Mouse (Mus musculus) midbrain, postnatal 0 days (tissue): ENCODE results near the gene Birc2. TPM values are rescaled to one million over a fixed set of nuclear protein-coding genes. Genes with fewer than 3 reads are reported as not detected.

Experiments used
- ATAC-seq: fragments of 200-750 bp; cut with Nextera tagmentation; 2 replicates; pipeline ENCODE4 v1.8.0; 2017; ENCODE audit warnings: moderate number of reproducible peaks, mild to moderate bottlenecking, moderate TSS enrichment, moderate library complexity; ENCODE audit not compliant: low FRiP score
- DNase-seq: peaks from one replicate; pipeline ENCODE4 v3.0.0-alpha.2; 2015; ENCODE audit warnings: low spot score
- H3K27ac ChIP-seq: fragments of 300-500 bp; sonication (generic); 2 replicates; pipeline ENCODE4 v1.5.1; 2014; ENCODE audit warnings: low read depth, mild to moderate bottlenecking, low read length, mixed read lengths
- H3K27me3 ChIP-seq: fragments of 300-500 bp; sonication (generic); 2 replicates; pipeline ENCODE4 v1.6.1; 2014; ENCODE audit warnings: low read length, control low read depth, mixed read lengths; ENCODE audit not compliant: insufficient read depth
- H3K36me3 ChIP-seq: fragments of 300-500 bp; sonication (generic); 2 replicates; pipeline ENCODE4 v1.6.1; 2014; ENCODE audit warnings: low read length, control low read depth, mixed read lengths; ENCODE audit not compliant: insufficient read depth
- H3K4me1 ChIP-seq: fragments of 300-500 bp; sonication (generic); 2 replicates; pipeline ENCODE4 v1.6.1; 2014; ENCODE audit warnings: mild to moderate bottlenecking, control low read depth, antibody characterized with exemption, low read length, mixed read lengths; ENCODE audit not compliant: insufficient read depth
- H3K4me2 ChIP-seq: fragments of 300-500 bp; sonication (generic); 2 replicates; pipeline ENCODE4 v1.6.1; 2014; ENCODE audit warnings: low read depth, mild to moderate bottlenecking, low read length, mixed read lengths; ENCODE audit not compliant: poor library complexity, severe bottlenecking
- H3K4me3 ChIP-seq: fragments of 300-500 bp; sonication (generic); 2 replicates; pipeline ENCODE4 v1.5.1; 2014; ENCODE audit warnings: low read depth, mild to moderate bottlenecking, low read length, moderate library complexity
- H3K9ac ChIP-seq: fragments of 300-500 bp; sonication (generic); replicated peaks from 2 replicates; pipeline ENCODE4 v1.6.1; 2014; ENCODE audit warnings: mild to moderate bottlenecking, low read length, moderate library complexity, mixed read lengths; ENCODE audit not compliant: poor library complexity, severe bottlenecking
- H3K9me3 ChIP-seq: fragments of 300-500 bp; sonication (generic); 2 replicates; pipeline ENCODE4 v1.6.1; 2016; ENCODE audit warnings: low read length, control low read depth
- CTCF ChIP-seq: IDR thresholded peaks from 2 replicates; pipeline ENCODE4 v1.5.1; 2016; ENCODE audit warnings: antibody characterized with exemption, mild to moderate bottlenecking
- WGBS: fragments of 180-500 bp; shearing (Covaris S2); extraction: QIAGEN DNeasy Blood & Tissue Kit; methylation state at CpG from one replicate; pipeline ENCODE4 v1.1.7; 2014; 5-methylcytosine and 5-hydroxymethylcytosine counted together
- polyA plus RNA-seq: library from polyadenylated mRNA; unstranded; fragments of >200 nt; fragmentation: Nextera tagmentation; extraction: Ambion mirVana; gene quantifications from 2 replicates; pipeline ENCODE4 v1.2.1, GENCODE M21; 2015
- total RNA-seq: library from RNA; depleted of rRNA; stranded (reverse); fragments of >200 nt; gene quantifications from 2 replicates; pipeline ENCODE4 v1.2.3, GENCODE M21; 2014

Gene Birc2
- total and polyA plus RNA-seq, 2 experiments from 2014 or later: 28.0 to 37.7 TPM

GRCm38 (mm10) chr9:7822758-7823157 lies 14.1 kb downstream of the Birc2 start:
- H3K4me3 ChIP-seq: no peak overlapping the region
- H3K4me1 ChIP-seq: no peaks in the 10 kb centered on the region
- TF ChIP-seq CTCF: peak; percentile 53
- no peaks in the 10 kb centered on the region for H3K27me3 ChIP-seq
- no peaks in the 10 kb centered on the region for H3K9me3 ChIP-seq
- DNase-seq: peak; percentile 10
- no peak for ATAC-seq
- H3K36me3 ChIP-seq: peaks cover 20% of the 10 kb centered on the region
- no peak overlapping the region for H3K4me2 ChIP-seq
- WGBS: 82% methylated on average over 3 of the region's 3 CpGs
- no peak overlapping the region for H3K9ac ChIP-seq
- no peak overlapping the region for H3K27ac ChIP-seq

- Histone ChIP-seq H3K9me3 (no peaks in the 10 kb centered on the region), H3K27me3 (no peaks in the 10 kb centered on the region), H3K27ac (no peak overlapping the region), H3K4me3 (no peak overlapping the region), H3K9ac (no peak overlapping the region), H3K4me1 (no peaks in the 10 kb centered on the region), H3K36me3 (no peaks in the 10 kb centered on the region), H3K4me2 (no peak overlapping the region)
- ATAC-seq (no peak), DNase-seq (no peak)
- no peak for TF ChIP-seq CTCF
- WGBS: 63% methylated on average over 4 of the region's 5 CpGs
These were observed 31.8 kb downstream of the Birc2 start for GRCm38 (mm10) chr9:7805101-7805506.

GRCm38 (mm10) chr9:7798555-7798954 lies 38.3 kb downstream of the Birc2 start:
- H3K4me3 ChIP-seq: no peak overlapping the region
- no peaks in the 10 kb centered on the region for H3K27me3 ChIP-seq
- H3K4me2 ChIP-seq: no peak overlapping the region
- H3K27ac ChIP-seq: no peak overlapping the region
- no peaks in the 10 kb centered on the region for H3K36me3 ChIP-seq
- H3K4me1 ChIP-seq: no peaks in the 10 kb centered on the region
- no peak for DNase-seq
- 91% methylated on average over 3 of the region's 3 CpGs for WGBS
- ATAC-seq: no peak; the same call in 1 of the 2 replicates
- TF ChIP-seq CTCF: no peak
- no peak overlapping the region for H3K9ac ChIP-seq
- no peaks in the 10 kb centered on the region for H3K9me3 ChIP-seq

GRCm38 (mm10) chr9:7797542-7797941 lies 39.3 kb downstream of the Birc2 start:
- Histone ChIP-seq H3K9me3 (no peaks in the 10 kb centered on the region), H3K4me2 (no peak overlapping the region), H3K4me1 (no peaks in the 10 kb centered on the region), H3K36me3 (no peaks in the 10 kb centered on the region), H3K27ac (no peak overlapping the region), H3K27me3 (no peaks in the 10 kb centered on the region), H3K4me3 (no peak overlapping the region), H3K9ac (no peak overlapping the region)
- TF ChIP-seq CTCF: no peak
- DNase-seq (no peak), ATAC-seq (no peak)
- WGBS: 96% methylated on average over 2 of the region's 2 CpGs

GRCm38 (mm10) chr9:7796129-7796864 lies 40.6 kb downstream of the Birc2 start:
- peak; percentile 34; the same call in 1 of the 2 replicates for ATAC-seq
- Histone ChIP-seq H3K9me3 (no peaks in the 10 kb centered on the region), H3K27me3 (no peaks in the 10 kb centered on the region), H3K36me3 (no peaks in the 10 kb centered on the region), H3K27ac (no peak overlapping the region), H3K4me2 (no peak overlapping the region), H3K4me1 (no peaks in the 10 kb centered on the region), H3K9ac (no peak overlapping the region), H3K4me3 (no peak overlapping the region)
- 50% methylated on average over 6 of the region's 6 CpGs for WGBS
- no peak for TF ChIP-seq CTCF
- DNase-seq: no peak

GRCm38 (mm10) chr9:7795581-7795980 lies 41.3 kb downstream of the Birc2 start:
- Histone ChIP-seq H3K4me1 (no peaks in the 10 kb centered on the region), H3K27me3 (no peaks in the 10 kb centered on the region), H3K4me3 (no peak overlapping the region), H3K36me3 (no peaks in the 10 kb centered on the region), H3K27ac (no peak overlapping the region), H3K9me3 (no peaks in the 10 kb centered on the region), H3K9ac (no peak overlapping the region), H3K4me2 (no peak overlapping the region)
- DNase-seq: no peak
- no peak for ATAC-seq
- no peak for TF ChIP-seq CTCF
